Mouse (Mus musculus) kidney, postnatal 10 days (tissue): ENCODE data around the gene Zfp618.

Experiments
- DNase-seq: peaks from one replicate; pipeline ENCODE4 v3.0.0; 2021; ENCODE audit warnings: mixed read lengths

The Zfp618 gene

GRCm38 (mm10) chr4:63071413-63072260, 106.3 kb downstream of the Zfp618 start:
- peak; percentile 71 for DNase-seq

DNA sequence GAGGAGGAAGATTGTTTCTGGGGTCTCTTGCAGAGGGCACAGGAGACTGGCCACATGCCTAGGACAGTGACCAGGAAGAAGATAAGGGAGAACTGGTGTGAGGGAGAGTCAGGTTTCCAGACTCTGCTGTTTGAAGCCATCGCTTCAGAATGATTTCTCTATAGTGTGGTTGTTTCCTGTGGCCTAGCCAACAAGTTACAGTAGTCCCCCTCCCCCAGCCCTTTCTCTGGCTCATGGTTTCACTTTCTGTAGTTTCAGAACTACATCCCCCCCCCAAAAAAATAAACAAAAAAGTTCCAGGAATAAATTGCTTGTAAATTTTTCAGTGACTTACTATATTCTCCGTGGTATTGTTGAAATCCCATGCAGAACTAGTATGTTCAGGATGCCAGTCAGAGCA, 107.8 kb downstream of the Zfp618 start:
- no peak for DNase-seq

- no peak for DNase-seq
Measured at GRCm38 (mm10) chr4:63079159-63079558, 113.8 kb downstream of the Zfp618 start.

DNA sequence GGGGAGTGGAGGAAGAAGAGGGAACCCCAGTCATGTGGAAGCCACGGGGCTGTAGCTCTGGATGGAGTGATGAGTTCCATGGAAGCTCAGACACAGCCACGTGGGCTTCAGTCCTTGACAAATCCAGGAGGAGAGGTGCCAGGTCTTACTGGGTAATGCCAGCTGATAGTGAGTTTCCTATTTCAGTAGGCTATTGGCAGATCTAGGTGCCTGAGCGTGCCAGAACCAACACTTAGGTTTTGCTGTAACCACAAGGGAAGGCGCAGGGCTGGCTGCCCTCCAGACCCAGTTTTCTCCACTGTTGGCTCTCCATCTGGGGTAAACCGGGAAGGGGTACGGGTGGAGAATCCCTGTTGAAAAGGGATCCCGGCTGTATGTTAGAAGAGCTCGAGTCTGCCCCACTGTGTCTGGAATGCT, 119.1 kb downstream of the Zfp618 start:
- DNase-seq = peak; percentile 56

GRCm38 (mm10) chr4:63089484-63089883, 124.1 kb downstream of the Zfp618 start:
- peak; percentile 53 for DNase-seq

GRCm38 (mm10) chr4:63091151-63091550, 125.8 kb downstream of the Zfp618 start:
- no peak for DNase-seq

DNA sequence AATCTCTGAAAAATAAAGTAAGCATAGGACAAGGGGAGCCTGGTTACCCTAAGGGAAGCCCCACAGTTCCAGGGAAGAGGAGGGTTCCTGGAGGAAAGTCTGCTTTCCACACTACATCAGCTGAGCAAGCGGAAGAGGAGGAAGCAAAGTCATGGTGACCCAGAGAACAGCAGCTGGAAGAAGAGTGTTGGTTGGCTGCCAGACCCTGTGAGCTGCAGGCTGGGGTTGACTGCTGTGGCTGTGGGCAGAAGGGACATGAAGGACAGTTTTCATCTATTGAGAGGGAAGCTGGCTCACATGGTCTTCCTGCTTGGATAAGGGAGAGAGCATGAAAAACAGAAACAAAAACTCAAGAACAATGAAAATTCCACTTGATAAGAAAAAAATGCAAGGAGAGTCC, 132.2 kb downstream of the Zfp618 start:
- DNase-seq = peak; percentile 84

- DNase-seq = no peak
Measured at GRCm38 (mm10) chr4:63100478-63100877, 135.1 kb downstream of the Zfp618 start.

DNA sequence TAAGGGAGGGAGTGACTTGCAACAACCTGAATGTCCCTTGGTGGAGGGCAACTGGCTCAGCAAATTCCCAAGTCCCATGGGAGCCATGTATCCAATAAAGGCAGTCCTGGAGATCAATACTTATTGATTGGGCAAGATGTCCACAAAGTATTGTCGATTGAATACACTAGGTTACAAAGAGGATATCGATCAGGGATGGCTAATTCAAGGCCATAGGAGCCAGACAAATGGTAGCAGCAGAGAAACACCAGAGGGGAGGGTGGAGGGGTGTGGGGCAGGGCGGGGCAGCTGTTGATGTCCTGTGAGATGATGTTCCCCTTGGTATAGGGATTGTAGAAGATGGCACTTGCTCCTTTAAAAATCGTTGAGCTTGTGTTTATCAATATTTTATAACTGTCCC, 136.7 kb downstream of the Zfp618 start:
- DNase-seq = no peak

DNA sequence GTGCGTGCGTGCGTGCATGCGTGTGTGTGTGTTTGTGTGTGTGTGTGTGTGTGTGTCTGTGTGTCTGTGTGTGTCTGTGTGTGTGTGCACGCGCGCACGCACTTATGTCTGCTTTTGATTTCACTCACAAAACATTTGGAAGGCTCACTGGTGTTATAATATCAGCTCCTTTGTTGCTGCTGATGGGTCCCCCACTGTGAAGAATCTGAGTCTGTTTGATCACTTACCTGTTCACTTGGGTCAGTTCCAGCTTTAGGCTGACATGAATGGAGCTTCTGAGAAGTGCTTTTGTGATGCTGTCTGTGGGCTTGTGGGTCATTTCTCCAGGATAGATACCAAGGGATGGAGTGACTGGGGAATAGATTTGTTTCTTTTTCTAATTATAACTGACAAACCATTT, 140.3 kb downstream of the Zfp618 start:
- DNase-seq = no peak

DNA sequence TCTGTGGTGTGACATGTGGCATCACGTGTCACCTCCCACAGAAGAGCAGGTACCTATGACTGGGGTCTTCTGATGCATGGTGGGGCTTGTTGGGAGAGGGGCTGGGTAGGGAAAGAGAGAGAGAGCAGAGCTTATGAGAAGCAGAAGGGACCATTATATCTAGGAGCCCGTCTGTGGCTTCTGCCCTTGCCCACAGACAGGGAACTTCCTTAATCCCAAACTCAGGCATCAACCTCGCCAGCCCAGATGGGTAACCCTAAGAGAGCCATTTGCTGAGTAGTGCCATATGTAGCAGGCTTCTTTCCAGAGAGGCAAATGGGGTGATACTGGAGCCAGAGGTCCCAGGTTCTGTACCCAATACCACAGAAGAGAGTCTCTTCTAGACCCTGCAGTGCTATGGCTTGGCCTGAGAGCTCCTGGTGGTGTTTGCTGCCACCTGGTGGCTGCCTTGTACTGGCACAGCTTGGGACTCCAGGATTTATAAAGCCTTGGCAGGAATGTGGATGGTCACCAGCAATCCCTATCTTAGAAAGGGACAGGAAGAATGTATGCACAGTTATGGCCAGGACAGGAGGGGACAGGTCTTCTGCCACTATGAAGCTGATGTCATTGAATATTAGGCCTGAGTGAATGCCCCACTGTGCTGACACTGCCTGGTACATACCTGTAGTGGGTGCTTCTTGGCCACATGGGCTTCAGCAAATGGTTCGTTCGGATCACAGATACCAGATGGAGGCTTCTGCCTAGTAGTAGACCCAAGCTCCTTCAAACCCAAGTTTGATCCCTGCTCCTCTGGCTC, 153.5 kb downstream of the Zfp618 start:
- DNase-seq = peak; percentile 93

GRCm38 (mm10) chr4:63124861-63125466, 159.6 kb downstream of the Zfp618 start:
- no peak for DNase-seq

- DNase-seq = no peak
Measured at GRCm38 (mm10) chr4:63129891-63130624, 164.7 kb downstream of the Zfp618 start.

- DNase-seq = no peak
Measured at GRCm38 (mm10) chr4:63147268-63147667, 181.9 kb downstream of the Zfp618 start.

GRCm38 (mm10) chr4:63151127-63151526, 185.8 kb downstream of the Zfp618 start:
- DNase-seq = no peak

DNA sequence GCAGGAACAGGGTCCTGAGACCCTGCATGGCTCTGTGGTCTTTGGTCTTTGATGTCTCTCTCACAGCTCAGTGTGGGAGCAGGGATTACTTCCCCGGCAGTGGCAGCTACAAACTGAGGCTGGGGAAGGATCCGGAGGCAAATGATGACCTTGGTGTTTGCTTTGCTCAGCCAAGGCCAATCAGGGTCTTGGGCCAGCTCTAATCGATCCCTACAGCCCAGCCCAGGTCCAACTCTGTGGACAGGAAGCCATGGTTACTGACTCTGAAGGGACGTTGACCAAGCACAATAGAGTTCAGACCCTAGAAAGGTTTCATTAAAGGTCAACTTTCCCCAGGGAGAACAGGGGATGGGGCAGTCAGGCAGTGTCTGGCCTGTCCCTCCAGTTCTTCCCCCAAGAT, 188.7 kb downstream of the Zfp618 start:
- no peak for DNase-seq

DNA sequence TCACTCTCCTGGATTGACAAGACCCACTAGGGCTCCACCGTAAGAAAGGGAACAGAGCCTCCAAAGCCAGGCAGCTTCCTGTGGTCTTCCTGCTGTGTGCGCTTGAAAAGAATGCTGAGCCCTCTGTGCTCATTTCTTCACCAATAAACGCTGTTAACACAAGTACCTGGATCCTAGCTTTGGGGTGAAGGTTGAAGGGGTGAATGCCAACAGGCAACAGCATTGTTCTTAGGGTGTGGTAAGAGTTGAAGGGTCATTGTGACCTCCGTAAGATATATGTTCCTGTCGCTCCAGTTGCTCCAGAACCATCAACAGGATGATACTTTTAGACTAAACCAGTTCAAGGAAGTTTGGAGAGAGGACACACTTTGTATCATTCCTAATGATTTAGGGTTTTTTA, 189.3 kb downstream of the Zfp618 start, which contains the start of gene Ambp:
Gene Ambp, minus strand, starts transcription at position 101 of the 400 bp plus-strand sequence.
- no peak for DNase-seq

DNA sequence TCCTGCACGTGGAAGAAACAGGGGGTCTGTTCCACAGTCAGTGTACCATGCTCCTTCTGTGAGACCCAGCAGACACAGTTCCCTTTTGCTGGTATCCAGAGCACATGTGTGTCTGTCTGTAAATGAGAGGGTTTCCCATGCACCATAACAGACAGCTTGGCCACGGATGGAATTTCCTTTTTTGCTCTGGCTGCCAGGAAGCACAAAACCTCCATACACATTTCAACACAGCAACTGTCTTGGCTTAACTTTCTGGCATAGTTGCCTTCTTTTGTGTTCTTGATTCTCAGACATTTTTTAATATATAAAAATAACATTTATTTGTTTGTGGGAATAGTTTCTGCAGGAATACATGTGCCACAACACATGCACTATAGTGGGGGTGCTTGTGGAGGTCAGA, 190.2 kb downstream of the Zfp618 start:
- no peak for DNase-seq

DNA sequence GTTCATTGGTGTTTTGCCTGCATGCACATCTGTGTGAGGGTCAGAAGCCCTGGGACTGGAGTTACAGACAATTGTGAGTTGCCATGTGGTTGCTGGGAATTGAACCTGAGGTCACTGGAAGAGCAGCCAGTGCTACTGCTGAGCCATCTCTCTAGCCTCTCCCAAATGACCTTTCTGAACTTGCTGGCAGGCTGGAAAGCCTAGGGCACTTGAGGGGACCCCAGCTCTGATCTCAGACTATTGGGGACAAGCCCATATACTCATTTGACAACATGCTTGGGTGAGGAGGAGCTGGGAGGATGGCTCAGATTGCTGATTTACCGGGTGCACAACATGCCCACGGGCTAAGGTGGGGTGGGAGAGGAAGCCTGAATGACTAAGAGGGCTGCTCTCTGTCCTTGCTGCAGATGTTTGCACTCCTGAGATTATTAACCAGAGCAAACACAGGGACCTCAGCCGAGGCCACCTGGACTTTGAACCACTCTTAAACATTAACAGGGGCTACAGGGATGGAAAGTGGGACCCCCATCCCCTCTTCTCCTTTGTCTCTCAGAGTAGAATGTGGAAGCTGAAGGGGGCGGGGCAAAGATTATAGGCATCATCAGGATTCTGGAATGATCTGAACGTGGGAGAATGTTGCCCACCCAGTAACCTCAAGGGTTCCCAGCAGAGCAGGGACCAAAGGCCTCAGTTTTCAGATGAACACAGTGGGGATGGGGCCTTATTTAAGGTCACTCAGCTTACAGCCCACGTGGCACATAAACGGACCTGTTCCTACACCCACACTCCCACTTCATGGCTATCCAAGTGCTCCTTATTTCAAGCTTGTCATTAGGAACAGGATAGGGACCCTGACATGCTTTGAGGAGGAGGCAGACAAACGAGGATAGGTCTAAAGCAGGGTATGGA, 191.6 kb downstream of the Zfp618 start:
- peak; percentile 78 for DNase-seq

GRCm38 (mm10) chr4:63158192-63158591, 192.8 kb downstream of the Zfp618 start:
- no peak for DNase-seq

DNA sequence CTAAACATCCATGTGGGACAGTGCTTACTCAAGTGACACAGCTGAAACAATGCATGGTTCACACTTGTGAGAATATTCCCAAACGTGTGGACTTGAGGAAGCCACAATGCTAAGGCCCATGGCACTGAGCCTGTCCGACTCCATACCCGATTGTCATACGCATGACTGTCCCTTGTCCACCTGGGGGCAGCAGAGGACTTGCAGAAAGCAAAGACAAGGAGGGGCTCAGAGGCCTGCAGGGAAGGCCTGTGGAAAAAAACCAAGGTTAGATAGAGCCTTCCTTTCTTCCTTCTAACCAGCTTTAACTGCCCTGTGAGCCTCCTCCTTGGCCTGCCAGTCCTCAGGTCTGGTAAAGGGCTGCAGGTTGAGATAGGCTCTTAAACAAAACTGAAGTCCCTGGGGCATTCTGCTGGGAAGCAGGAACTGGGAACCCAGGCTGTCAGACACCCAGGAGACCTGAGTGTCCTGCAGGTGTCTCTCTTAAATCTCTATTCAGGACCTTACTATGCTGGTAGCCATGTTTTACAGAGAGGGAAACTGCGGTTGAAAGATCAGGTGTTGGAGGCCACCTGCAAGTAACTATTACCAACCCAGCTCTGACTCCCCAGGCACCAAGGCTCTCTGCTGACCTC, 193.7 kb downstream of the Zfp618 start:
- peak; percentile 96 for DNase-seq
